Mouse (Mus musculus) limb, embryonic 12.5 days (tissue): ENCODE results near the gene Rab37. TPM values are rescaled to one million over a fixed set of nuclear protein-coding genes. Genes with fewer than 3 reads are reported as not detected.

Source experiments
- ATAC-seq: fragments of 200-750 bp; cut with Nextera tagmentation; 2 replicates; pipeline ENCODE4 v1.8.0; 2017; ENCODE audit warnings: low read depth, moderate TSS enrichment; ENCODE audit not compliant: insufficient number of reproducible peaks, insufficient read depth, low FRiP score, low TSS enrichment
- H3K27ac ChIP-seq: fragments of 300-500 bp; sonication (generic); 2 replicates; pipeline ENCODE4 v1.5.1; 2016; ENCODE audit warnings: mild to moderate bottlenecking, moderate library complexity
- H3K27me3 ChIP-seq: fragments of 300-500 bp; sonication (generic); 2 replicates; pipeline ENCODE4 v1.6.1; 2016; ENCODE audit warnings: mild to moderate bottlenecking, moderate library complexity
- H3K36me3 ChIP-seq: fragments of 300-500 bp; sonication (generic); 2 replicates; pipeline ENCODE4 v1.6.1; 2016; ENCODE audit warnings: mild to moderate bottlenecking, moderate library complexity
- H3K4me1 ChIP-seq: fragments of 300-500 bp; sonication (generic); replicated peaks from 2 replicates; pipeline ENCODE4 v1.6.1; 2016
- H3K4me2 ChIP-seq: fragments of 300-500 bp; sonication (generic); 2 replicates; pipeline ENCODE4 v1.6.1; 2016; ENCODE audit warnings: mild to moderate bottlenecking, moderate library complexity
- H3K4me3 ChIP-seq: fragments of 300-500 bp; sonication (generic); replicated peaks from 2 replicates; pipeline ENCODE4 v1.5.1; 2016; ENCODE audit warnings: mild to moderate bottlenecking
- H3K9ac ChIP-seq: fragments of 300-500 bp; sonication (generic); replicated peaks from 2 replicates; pipeline ENCODE4 v1.6.1; 2016; ENCODE audit warnings: mild to moderate bottlenecking, moderate library complexity
- H3K9me3 ChIP-seq: fragments of 300-500 bp; sonication (generic); 2 replicates; pipeline ENCODE4 v1.6.1; 2016; ENCODE audit warnings: mild to moderate bottlenecking, moderate library complexity
- WGBS: fragments of 180-500 bp; shearing (Covaris S2); methylation state at CpG from one replicate; pipeline ENCODE4 v1.1.7; 2016; 5-methylcytosine and 5-hydroxymethylcytosine counted together
- polyA plus RNA-seq: library from polyadenylated mRNA; unstranded; fragments of >200 nt; fragmentation: Nextera tagmentation; extraction: Ambion mirVana; gene quantifications from 2 replicates; pipeline ENCODE4 v1.2.1, GENCODE M21; 2016

Rab37 gene
- polyA plus RNA-seq, 1 experiment from 2014 or later, result 1.4 TPM

DNA sequence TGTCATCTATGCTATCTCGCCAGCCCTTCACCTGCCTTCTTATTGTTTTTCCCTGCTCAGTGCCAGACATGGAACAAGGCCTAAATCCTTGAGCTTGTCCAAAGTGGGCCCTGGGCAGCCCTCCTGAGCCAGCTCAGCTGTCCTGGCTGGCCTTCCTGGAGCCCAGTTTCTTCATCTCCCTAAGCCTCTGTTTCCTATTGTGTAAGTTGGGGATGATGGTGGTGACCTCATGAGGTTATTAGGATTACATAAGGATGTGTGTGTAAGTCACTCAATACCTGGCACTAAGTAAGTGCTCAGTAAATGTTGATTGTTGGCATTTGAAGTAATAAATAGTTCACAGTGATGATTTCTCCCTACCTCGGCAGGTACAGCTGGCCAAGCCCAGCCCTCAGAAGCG lies 75.5 kb downstream of the Rab37 start:
- peaks cover 39% of the 10 kb centered on the region for H3K27me3 ChIP-seq
- no peak overlapping the region for H3K27ac ChIP-seq
- peaks cover 44% of the 10 kb centered on the region for H3K4me1 ChIP-seq
- 70% methylated on average over 3 of the region's 3 CpGs for WGBS
- H3K9me3 ChIP-seq, result no peaks in the 10 kb centered on the region
- ATAC-seq, result no peak
- H3K36me3 ChIP-seq, result no peaks in the 10 kb centered on the region
- no peak overlapping the region for H3K4me3 ChIP-seq
- no peak overlapping the region for H3K9ac ChIP-seq
- H3K4me2 ChIP-seq, result no peak overlapping the region

DNA sequence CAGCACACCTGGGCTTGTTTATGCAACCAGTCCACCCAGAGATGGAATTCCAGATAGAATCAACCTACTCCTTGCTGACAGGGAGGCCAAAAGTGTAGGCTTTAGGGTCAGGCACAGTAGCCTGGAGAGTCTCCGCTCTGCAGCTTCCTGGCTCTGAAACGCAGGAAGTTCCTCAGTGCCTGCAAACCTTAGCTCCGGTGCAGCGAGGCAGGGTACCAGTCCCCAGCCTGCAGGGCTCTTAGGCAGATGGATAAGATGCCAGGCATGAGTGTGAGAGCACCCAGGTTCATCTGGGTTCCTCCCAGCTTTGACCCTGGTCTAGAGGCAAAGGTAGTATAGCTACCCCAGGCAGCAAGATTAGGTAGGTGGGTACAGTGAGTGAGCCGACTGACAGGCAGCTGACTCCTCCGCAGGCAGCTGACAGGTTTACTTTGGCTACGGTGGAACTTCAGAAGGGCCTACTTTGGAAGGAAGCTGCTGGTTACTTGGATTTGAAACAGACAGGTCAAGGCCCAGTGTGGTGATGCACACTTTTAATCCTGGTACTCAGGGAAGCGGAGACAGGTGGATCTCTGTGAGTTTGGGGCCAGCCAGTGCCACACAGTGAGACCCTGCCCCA lies 76.5 kb downstream of the Rab37 start:
- H3K4me1 ChIP-seq, result peaks cover 48% of the 10 kb centered on the region
- no peaks in the 10 kb centered on the region for H3K9me3 ChIP-seq
- no peak overlapping the region for H3K4me3 ChIP-seq
- H3K9ac ChIP-seq, result no peak overlapping the region
- no peak overlapping the region for H3K27ac ChIP-seq
- H3K4me2 ChIP-seq, result no peak overlapping the region
- peaks cover 43% of the 10 kb centered on the region for H3K27me3 ChIP-seq
- H3K36me3 ChIP-seq, result no peaks in the 10 kb centered on the region
- ATAC-seq, result no peak
- WGBS, result 85% methylated on average over 8 of the region's 8 CpGs

DNA sequence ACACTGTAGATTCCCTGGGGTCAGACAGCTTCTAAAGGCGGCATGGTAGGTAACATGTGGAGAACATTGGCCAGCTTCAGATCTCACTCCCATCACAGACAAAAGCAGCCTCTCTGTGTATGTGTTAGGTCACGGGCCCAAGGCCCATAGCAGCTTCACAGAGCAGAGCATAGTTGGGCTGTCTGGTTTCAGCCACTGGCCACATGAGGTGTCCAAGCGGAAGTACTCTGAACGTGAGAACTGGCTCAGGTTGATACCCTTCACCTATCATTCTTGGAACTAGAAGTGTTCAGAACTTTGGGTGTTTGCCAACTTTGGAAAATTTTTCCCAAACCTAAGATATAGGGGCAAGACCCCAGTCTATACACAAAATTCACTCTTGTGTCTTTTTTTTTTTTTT lies 78.2 kb downstream of the Rab37 start:
- no peak overlapping the region for H3K9ac ChIP-seq
- H3K4me2 ChIP-seq, result no peak overlapping the region
- no peak for ATAC-seq
- peaks cover 44% of the 10 kb centered on the region for H3K27me3 ChIP-seq
- H3K4me3 ChIP-seq, result no peak overlapping the region
- H3K9me3 ChIP-seq, result no peaks in the 10 kb centered on the region
- H3K27ac ChIP-seq, result no peak overlapping the region
- peaks cover 50% of the 10 kb centered on the region for H3K4me1 ChIP-seq
- no peaks in the 10 kb centered on the region for H3K36me3 ChIP-seq
- WGBS, result 91% methylated on average over 4 of the region's 4 CpGs

DNA sequence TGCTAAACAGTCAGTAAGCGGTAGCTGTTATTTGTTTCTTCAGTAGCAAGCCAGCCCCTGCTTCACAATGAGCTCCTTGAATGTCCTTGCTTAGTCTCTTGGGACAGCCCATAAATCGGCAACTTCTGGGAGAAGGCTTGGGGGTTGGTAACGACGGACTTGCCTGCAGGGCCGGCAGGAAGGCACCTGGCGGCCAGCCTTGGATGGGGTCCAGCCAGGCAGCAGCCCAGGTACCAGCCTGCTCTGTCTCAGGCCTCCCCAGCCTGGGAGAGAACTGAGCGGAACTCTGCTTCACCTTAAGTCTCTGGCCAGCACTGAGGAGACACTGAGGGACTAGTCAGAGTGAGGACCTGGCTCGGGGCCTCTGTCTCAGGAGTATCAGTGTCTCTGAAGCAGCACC lies 79.9 kb downstream of the Rab37 start:
- WGBS, result 16% methylated on average over 8 of the region's 8 CpGs
- no peak for ATAC-seq

DNA sequence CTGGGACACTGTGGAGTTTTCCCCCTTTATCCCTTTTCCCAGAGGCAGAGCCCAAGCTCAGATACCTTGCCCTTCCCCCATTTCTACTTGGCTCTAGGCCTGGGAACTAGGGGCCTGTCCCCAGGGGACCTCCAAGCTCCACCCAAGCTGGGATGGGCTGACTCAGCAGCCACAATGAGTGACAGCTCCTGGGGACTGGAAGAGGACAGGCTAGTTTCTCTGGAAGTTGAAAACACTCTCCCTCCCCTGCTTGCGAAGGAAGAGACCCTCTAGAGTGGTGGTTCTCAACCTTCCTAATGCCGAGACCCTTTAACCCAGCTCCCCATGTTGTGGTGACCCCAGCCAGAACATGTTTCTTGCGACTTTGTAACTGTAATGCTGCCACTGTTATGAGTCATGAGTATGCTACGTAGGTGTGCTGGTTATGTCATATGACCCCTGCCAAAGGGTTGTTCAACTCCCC lies 81.6 kb downstream of the Rab37 start:
- ATAC-seq, result no peak
- no peak overlapping the region for H3K4me2 ChIP-seq
- no peak overlapping the region for H3K4me3 ChIP-seq
- H3K9ac ChIP-seq, result no peak overlapping the region
- WGBS, result 43% methylated on average over 4 of the region's 4 CpGs
- no peaks in the 10 kb centered on the region for H3K9me3 ChIP-seq
- no peaks in the 10 kb centered on the region for H3K36me3 ChIP-seq
- H3K27me3 ChIP-seq, result peaks cover 32% of the 10 kb centered on the region
- no peak overlapping the region for H3K27ac ChIP-seq
- H3K4me1 ChIP-seq, result peaks cover 71% of the 10 kb centered on the region

More for the DNA sequence above, 79.9 kb downstream of the Rab37 start:
- no peak overlapping the region for H3K4me3 ChIP-seq
- peak overlapping the region; percentile 50; the same call in 1 of the 2 replicates for H3K27ac ChIP-seq
- no peak overlapping the region for H3K9ac ChIP-seq
- H3K36me3 ChIP-seq, result no peaks in the 10 kb centered on the region
- peaks cover 56% of the 10 kb centered on the region for H3K4me1 ChIP-seq
- no peaks in the 10 kb centered on the region for H3K9me3 ChIP-seq
- peaks cover 38% of the 10 kb centered on the region for H3K27me3 ChIP-seq
- H3K4me2 ChIP-seq, result no peak overlapping the region; the same call in 1 of the 2 replicates

DNA sequence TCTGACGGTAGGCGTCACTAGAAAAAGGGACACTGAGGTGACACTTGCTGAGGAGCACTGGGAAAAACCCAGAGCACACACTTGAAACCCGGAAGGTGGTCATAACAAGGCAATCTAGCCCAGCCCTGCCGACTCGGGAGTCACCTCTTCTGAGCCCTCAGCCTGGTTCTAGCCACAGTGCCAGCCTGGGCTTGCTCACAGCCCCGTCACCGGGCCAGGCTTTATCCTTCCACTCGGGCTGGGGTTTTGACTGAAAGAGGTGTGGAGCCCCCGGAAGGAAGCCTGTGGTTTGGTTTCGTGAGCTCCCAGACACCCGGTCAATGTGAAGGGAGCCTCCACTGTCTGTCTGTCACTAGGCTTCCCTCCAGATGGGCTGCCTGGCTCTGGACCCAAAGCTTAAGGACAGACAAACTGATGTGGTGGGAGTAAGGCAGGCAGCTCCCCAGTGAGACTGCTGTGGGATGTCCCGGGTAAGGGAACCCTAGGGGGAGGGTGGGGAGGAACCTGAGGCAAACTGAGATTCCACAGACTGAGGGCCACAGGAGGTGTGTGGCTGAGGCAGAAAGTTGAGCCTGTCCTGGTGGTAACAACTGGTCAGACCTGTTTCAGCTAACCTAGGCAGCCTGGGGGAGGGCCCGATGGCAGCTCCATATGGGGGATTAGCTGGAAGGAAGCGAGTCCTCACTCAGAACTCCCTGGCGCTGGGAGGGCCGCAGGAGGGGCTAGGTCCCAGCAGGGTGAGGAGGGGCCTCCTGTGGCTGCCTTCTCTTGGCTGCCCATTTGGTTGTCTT lies 82.5 kb downstream of the Rab37 start:
- ATAC-seq, result no peak
- Histone ChIP-seq H3K9me3 (no peaks in the 10 kb centered on the region), H3K4me1 (peaks cover 77% of the 10 kb centered on the region), H3K27me3 (peaks cover 32% of the 10 kb centered on the region), H3K27ac (0 out of 2 replicates have a peak overlapping the region, but pooled peaks have one; percentile 1), H3K36me3 (no peaks in the 10 kb centered on the region), H3K4me3 (no peak overlapping the region), H3K4me2 (peak overlapping the region; percentile 31; the same call in 1 of the 2 replicates), H3K9ac (no peak overlapping the region; the same call in 1 of the 2 replicates)
- 9% methylated on average over 16 of the region's 16 CpGs for WGBS

DNA sequence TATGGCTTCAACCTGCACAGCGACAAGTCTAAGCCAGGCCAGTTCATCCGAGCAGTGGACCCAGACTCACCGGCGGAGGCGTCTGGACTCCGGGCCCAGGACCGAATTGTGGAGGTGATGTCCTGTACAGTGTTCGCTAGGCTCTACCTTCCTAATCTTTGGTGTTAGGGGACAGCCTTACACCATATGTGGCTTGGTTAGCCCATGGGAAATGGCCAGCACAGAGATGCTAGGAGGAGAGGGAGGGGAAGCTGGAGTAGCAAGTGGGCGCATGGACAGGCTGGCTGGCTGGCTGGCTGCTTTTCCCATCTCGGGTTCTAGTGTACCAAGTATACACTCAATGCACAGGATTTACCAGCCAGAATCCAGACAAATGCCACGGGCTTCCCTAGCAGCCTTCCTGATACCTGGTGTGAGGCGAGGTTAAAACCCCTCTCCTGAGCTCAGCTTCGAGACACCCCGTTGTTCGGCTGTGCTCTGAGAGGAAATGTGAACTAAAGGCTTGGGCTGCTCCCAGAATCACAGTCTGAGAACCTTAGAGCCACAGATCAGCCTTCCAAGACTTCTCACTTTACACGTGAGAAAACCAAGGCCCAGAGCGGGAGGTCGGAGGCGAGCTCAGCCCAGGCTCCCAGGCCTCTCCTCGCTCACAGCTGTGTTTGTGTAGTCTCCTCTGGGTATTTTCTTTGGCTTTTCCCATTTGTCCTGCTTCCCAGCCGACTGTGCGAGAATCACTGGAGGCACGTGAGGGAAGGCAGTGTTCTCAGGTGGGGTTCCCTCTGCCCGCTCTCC lies 85.4 kb downstream of the Rab37 start:
- ATAC-seq, result no peak
- 65% methylated on average over 24 of the region's 24 CpGs for WGBS
- H3K4me1 ChIP-seq, result peaks cover 74% of the 10 kb centered on the region
- no peak overlapping the region for H3K9ac ChIP-seq
- H3K4me3 ChIP-seq, result no peak overlapping the region
- no peaks in the 10 kb centered on the region for H3K9me3 ChIP-seq
- peak overlapping the region; percentile 68 for H3K27ac ChIP-seq
- H3K36me3 ChIP-seq, result no peaks in the 10 kb centered on the region
- peak overlapping the region; percentile 11; the same call in 1 of the 2 replicates for H3K4me2 ChIP-seq
- H3K27me3 ChIP-seq, result peaks cover 32% of the 10 kb centered on the region

DNA sequence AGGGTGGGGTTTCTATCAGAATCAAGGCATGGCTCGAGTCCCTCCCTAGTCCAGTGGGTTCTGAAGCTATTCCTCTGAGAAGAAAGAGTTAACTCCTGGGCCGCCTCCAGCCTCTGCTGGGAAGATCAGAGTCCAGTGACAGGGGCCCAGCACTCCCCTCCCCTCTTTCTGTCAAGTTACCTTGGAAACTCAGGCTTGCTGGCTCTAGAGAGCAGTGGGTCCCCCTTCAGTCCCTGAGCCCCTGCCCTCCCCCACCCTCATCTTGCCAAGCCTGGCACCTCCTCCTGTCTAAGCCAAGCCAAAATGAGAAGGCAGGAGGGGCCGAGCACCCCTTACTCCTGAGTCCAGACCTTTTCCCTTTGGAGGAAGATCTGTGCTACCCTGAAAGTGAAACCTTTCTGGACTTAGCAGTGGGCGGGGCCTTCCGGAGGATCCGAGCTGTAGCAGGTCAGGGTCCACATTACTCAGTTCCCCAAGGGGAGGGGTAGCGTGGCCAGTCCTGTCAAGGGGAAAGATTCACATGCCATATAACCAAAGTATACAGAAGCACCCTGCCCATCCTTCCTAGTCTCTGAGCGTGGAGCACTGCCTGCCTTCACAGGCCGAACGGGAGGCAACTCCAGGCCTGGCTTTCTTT lies 86.4 kb downstream of the Rab37 start:
- no peaks in the 10 kb centered on the region for H3K36me3 ChIP-seq
- peak overlapping the region; percentile 11; the same call in 1 of the 2 replicates for H3K4me2 ChIP-seq
- H3K9me3 ChIP-seq, result no peaks in the 10 kb centered on the region
- peak overlapping the region; percentile 68; the same call in 1 of the 2 replicates for H3K27ac ChIP-seq
- peaks cover 63% of the 10 kb centered on the region for H3K4me1 ChIP-seq
- 0 out of 2 replicates have a peak overlapping the region, but pooled peaks have one; percentile 1 for H3K9ac ChIP-seq
- no peak for ATAC-seq
- H3K27me3 ChIP-seq, result peaks cover 24% of the 10 kb centered on the region
- WGBS, result 43% methylated on average over 10 of the region's 10 CpGs
- H3K4me3 ChIP-seq, result no peak overlapping the region

DNA sequence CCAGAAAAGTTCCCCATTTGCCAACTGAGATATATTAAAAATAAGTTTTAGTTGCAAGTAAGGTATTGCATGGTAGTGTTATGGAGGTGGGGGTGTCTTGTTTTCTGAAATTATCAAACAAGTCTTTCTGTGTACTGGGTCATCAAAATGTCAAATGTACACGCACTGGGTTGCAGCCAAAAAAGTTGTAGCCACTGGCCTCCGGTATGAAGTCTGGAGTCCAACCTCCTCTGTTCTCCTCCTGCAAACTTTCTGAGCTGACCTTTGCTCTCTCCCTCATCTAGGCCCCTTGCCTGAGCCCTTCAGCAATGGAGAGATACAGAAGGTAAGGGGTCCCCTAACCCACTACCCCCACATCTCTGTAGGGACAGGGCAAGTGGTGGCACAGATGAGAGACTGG lies 87.5 kb downstream of the Rab37 start:
- Histone ChIP-seq H3K9ac (no peak overlapping the region), H3K4me2 (no peak overlapping the region), H3K27ac (no peak overlapping the region), H3K4me3 (no peak overlapping the region), H3K4me1 (peaks cover 52% of the 10 kb centered on the region), H3K9me3 (no peaks in the 10 kb centered on the region), H3K27me3 (peaks cover 17% of the 10 kb centered on the region; the same call in 1 of the 2 replicates), H3K36me3 (no peaks in the 10 kb centered on the region)
- no peak for ATAC-seq
- WGBS, result 81% methylated on average over 2 of the region's 2 CpGs

DNA sequence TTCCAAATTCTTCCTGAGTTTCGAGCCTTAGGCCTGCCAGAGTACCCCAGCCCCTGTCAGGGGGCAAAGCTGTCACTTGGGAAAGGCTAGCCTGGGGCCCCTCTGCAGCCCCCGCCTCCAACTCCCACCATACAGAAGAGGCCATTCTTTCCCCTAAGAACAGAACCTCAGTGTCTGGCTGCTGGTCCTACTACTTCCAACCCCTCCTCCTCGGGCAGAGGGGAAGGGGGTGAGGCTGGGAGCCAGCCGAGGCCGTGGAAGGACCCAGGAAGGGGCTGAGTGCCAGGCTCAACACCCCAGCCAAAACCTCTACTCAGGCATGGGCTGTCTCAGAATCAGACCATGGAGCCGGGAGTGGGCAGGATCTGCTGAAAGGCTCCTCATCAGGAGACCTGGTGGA lies 88.0 kb downstream of the Rab37 start:
- peaks cover 13% of the 10 kb centered on the region; the same call in 1 of the 2 replicates for H3K27me3 ChIP-seq
- 66% methylated on average over 6 of the region's 6 CpGs for WGBS
- no peak overlapping the region for H3K4me2 ChIP-seq
- no peaks in the 10 kb centered on the region for H3K36me3 ChIP-seq
- peaks cover 48% of the 10 kb centered on the region for H3K4me1 ChIP-seq
- H3K4me3 ChIP-seq, result no peak overlapping the region
- H3K9ac ChIP-seq, result no peak overlapping the region
- no peak overlapping the region for H3K27ac ChIP-seq
- ATAC-seq, result no peak
- H3K9me3 ChIP-seq, result no peaks in the 10 kb centered on the region
